Mouse (Mus musculus): ENCODE measurements around the gene Egfr.

Egfr gene

GRCm38 (mm10) chr11:16752007-16752348, at the start of gene Egfr:
Gene Egfr, plus strand, starts transcription at chr11:16752203.
- DNase-seq: peak; percentile 27

- no peak for DNase-seq
These were observed 48.8 kb upstream of the Egfr start for GRCm38 (mm10) chr11:16703221-16703620.

GRCm38 (mm10) chr11:16735083-16735644, 16.8 kb upstream of the Egfr start:
- no peak for DNase-seq

GRCm38 (mm10) chr11:16737323-16737722, 14.7 kb upstream of the Egfr start:
- DNase-seq: no peak

- DNase-seq: no peak
These were observed 13.3 kb upstream of the Egfr start for GRCm38 (mm10) chr11:16738691-16739090.

GRCm38 (mm10) chr11:16739155-16739554, 12.8 kb upstream of the Egfr start:
- DNase-seq: no peak

- no peak for DNase-seq
These were observed 11.1 kb upstream of the Egfr start for GRCm38 (mm10) chr11:16740691-16741611.

- no peak for DNase-seq
These were observed 9.8 kb upstream of the Egfr start for GRCm38 (mm10) chr11:16742251-16742650.

GRCm38 (mm10) chr11:16742821-16743220, 9.2 kb upstream of the Egfr start:
- DNase-seq: no peak

GRCm38 (mm10) chr11:16751457-16751982, 483 bp upstream of the Egfr start:
- no peak for DNase-seq

GRCm38 (mm10) chr11:16752349-16753153, 548 bp downstream of the Egfr start:
- no peak for DNase-seq

- DNase-seq: no peak
These were observed 1.4 kb downstream of the Egfr start for GRCm38 (mm10) chr11:16753154-16754040.

- no peak for DNase-seq
These were observed 7.9 kb downstream of the Egfr start for GRCm38 (mm10) chr11:16759930-16760329.

GRCm38 (mm10) chr11:16761184-16761583, 9.2 kb downstream of the Egfr start:
- no peak for DNase-seq

- DNase-seq: no peak
These were observed 14.2 kb downstream of the Egfr start for GRCm38 (mm10) chr11:16766038-16766815.

GRCm38 (mm10) chr11:16767984-16768383, 16.0 kb downstream of the Egfr start:
- no peak for DNase-seq

- no peak for DNase-seq
These were observed 17.3 kb downstream of the Egfr start for GRCm38 (mm10) chr11:16769276-16769675.

- no peak for DNase-seq
These were observed 17.8 kb downstream of the Egfr start for GRCm38 (mm10) chr11:16769709-16770303.

- DNase-seq: no peak
These were observed 19.0 kb downstream of the Egfr start for GRCm38 (mm10) chr11:16770966-16771365.

- DNase-seq: no peak
These were observed 20.7 kb downstream of the Egfr start for GRCm38 (mm10) chr11:16772717-16773116.

GRCm38 (mm10) chr11:16776967-16777366, 25.0 kb downstream of the Egfr start:
- DNase-seq: no peak

All from right cerebral cortex, adult 18-20 months (tissue).